Mouse (Mus musculus): Measurements from ENCODE around the gene Gm20388.

The Gm20388 gene

GRCm38 (mm10) chr8:120201351-120201750, 290.7 kb downstream of the Gm20388 start:
- no peak for DNase-seq (ENCODE audit: low spot score in 2 of 2)

- DNase-seq (ENCODE audit: low spot score in 2 of 2), result no peak
Measured at GRCm38 (mm10) chr8:120202546-120202945, 291.9 kb downstream of the Gm20388 start.

- DNase-seq (ENCODE audit: low spot score in 2 of 2), result no peak
Measured at GRCm38 (mm10) chr8:120204736-120205360, 294.2 kb downstream of the Gm20388 start.

- no peak for DNase-seq (ENCODE audit: low spot score in 2 of 2)
Measured at GRCm38 (mm10) chr8:120205916-120206315, 295.3 kb downstream of the Gm20388 start.

- no peak for DNase-seq (ENCODE audit: low spot score in 2 of 2)
Measured at GRCm38 (mm10) chr8:120207364-120207763, 296.7 kb downstream of the Gm20388 start.

GRCm38 (mm10) chr8:120208113-120208512, 297.5 kb downstream of the Gm20388 start:
- DNase-seq (ENCODE audit: low spot score in 2 of 2), result no peak

GRCm38 (mm10) chr8:120211345-120211744, 300.7 kb downstream of the Gm20388 start:
- no peak for DNase-seq (ENCODE audit: low spot score in 2 of 2)

- DNase-seq (ENCODE audit: low spot score in 2 of 2), result no peak
Measured at GRCm38 (mm10) chr8:120212596-120212995, 302.0 kb downstream of the Gm20388 start.

GRCm38 (mm10) chr8:120213229-120213628, 302.6 kb downstream of the Gm20388 start:
- no peak for DNase-seq (ENCODE audit: low spot score in 2 of 2)

- no peak for DNase-seq (ENCODE audit: low spot score in 2 of 2)
Measured at GRCm38 (mm10) chr8:120213939-120214338, 303.3 kb downstream of the Gm20388 start.

GRCm38 (mm10) chr8:120215416-120216141, 304.9 kb downstream of the Gm20388 start:
- DNase-seq (ENCODE audit: low spot score in 2 of 2), result no peak

GRCm38 (mm10) chr8:120216855-120217830, 306.5 kb downstream of the Gm20388 start:
- DNase-seq (ENCODE audit: low spot score in 2 of 2), result no peak

GRCm38 (mm10) chr8:120222548-120222947, 311.9 kb downstream of the Gm20388 start:
- no peak for DNase-seq (ENCODE audit: low spot score in 2 of 2)

- no peak for DNase-seq (ENCODE audit: low spot score in 2 of 2)
Measured at GRCm38 (mm10) chr8:120224521-120225420, 314.1 kb downstream of the Gm20388 start.

GRCm38 (mm10) chr8:120225421-120226151, 314.9 kb downstream of the Gm20388 start:
- peak in 1 of 2 experiments; percentile 66 for DNase-seq (ENCODE audit: low spot score in 2 of 2)

GRCm38 (mm10) chr8:120226700-120227577, 316.3 kb downstream of the Gm20388 start:
- no peak for DNase-seq (ENCODE audit: low spot score in 2 of 2)

GRCm38 (mm10) chr8:120227578-120227876, 316.9 kb downstream of the Gm20388 start:
- no peak for DNase-seq (ENCODE audit: low spot score in 2 of 2)

- DNase-seq (ENCODE audit: low spot score in 2 of 2), result no peak
Measured at GRCm38 (mm10) chr8:120227891-120228591, 317.4 kb downstream of the Gm20388 start, which contains the start of gene Gse1. Gse1 (plus strand) TSS chr8:120228456.

Data from frontal cortex, postnatal 25 days (tissue).